Mouse (Mus musculus): ENCODE measurements at regions not wholly inside any gene's neighbourhood (a gene's known extent, or its start where the extent isn't known, plus 50 kb on each side); places are given as distances from the start of the nearest gene placed in this dataset.

- no peak for ATAC-seq (ENCODE audit: borderline replicate concordance, extremely low read depth, low FRiP score, low TSS enrichment)
Observed at GRCm38 (mm10) chr9:61550326-61550725, 178.2 kb downstream of the Tle3 start.

GRCm38 (mm10) chr9:61549692-61550241, 177.6 kb downstream of the Tle3 start:
- no peaks in the 10 kb centered on the region for H3K4me1 ChIP-seq
- H3K9ac ChIP-seq = no peak overlapping the region
- H3K27ac ChIP-seq = no peak overlapping the region
- no peaks in the 10 kb centered on the region for H3K9me3 ChIP-seq
- no peaks in the 10 kb centered on the region for H3K36me3 ChIP-seq
- 36% methylated on average over 5 of the region's 5 CpGs for WGBS
- no peaks in the 10 kb centered on the region; the same call in 1 of the 2 replicates for H3K27me3 ChIP-seq
- ATAC-seq (ENCODE audit: borderline replicate concordance, extremely low read depth, low FRiP score, low TSS enrichment) = no peak
- H3K4me2 ChIP-seq = no peak overlapping the region
- no peak overlapping the region for H3K4me3 ChIP-seq

More at GRCm38 (mm10) chr9:61550326-61550725, 178.2 kb downstream of the Tle3 start:
- Histone ChIP-seq H3K36me3 (no peaks in the 10 kb centered on the region), H3K9ac (no peak overlapping the region), H3K27ac (no peak overlapping the region), H3K4me3 (no peak overlapping the region), H3K9me3 (no peaks in the 10 kb centered on the region), H3K4me1 (no peaks in the 10 kb centered on the region), H3K4me2 (no peak overlapping the region), H3K27me3 (no peaks in the 10 kb centered on the region; the same call in 1 of the 2 replicates)
- 86% methylated on average over 3 of the region's 3 CpGs for WGBS

DNA sequence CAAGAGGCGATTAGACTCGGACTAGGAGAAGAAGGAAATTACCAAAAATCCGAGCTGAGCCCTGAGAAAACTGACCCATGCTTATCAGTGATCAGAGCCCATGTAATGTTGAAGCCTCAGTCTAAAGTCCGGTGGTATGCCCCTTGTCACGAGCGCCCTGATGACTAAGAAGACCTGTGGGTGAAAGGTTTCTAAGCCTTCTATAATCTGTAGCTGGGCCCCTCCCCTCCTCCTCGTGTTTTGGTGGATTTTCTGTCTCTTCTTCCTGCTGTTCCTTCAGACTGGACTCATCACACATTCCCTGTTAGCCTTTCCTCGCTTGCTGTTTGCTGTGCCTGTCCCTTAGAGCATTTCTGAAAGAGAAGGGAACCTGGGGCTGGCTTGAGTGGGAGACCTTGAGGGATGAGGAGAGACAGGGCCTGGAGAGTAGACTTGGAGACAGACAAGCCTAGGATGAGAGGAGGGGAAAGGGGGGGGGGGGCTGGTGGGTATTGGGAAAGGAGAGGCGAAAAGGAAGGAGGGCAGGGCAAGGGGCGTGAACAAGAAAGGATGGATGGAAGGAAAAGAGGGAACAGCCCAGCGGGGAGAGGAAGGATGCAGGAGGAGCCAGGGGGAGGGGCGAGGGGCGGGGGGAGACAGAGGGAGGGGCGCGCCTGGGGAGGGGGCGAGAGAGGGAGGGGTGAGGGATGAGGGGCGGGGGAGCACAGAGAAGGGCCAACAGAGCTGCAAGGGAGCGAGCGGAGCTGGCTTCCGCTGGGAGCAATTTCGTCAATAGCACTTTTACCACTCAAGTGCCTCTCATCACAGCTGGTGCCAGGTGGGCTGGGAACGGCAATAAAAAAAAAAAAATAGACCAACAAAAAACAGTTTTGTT, 165.4 kb downstream of the Tle3 start:
- Histone ChIP-seq H3K27ac (no peak overlapping the region), H3K9ac (no peak overlapping the region), H3K4me2 (no peak overlapping the region), H3K4me3 (no peak overlapping the region), H3K27me3 (no peaks in the 10 kb centered on the region), H3K4me1 (peaks cover 4% of the 10 kb centered on the region; the same call in 1 of the 2 replicates), H3K36me3 (no peaks in the 10 kb centered on the region), H3K9me3 (no peaks in the 10 kb centered on the region)
- no peak for ATAC-seq (ENCODE audit: borderline replicate concordance, extremely low read depth, low FRiP score, low TSS enrichment)
- WGBS = 10% methylated on average over 16 of the region's 22 CpGs

- Histone ChIP-seq H3K36me3 (no peaks in the 10 kb centered on the region), H3K4me1 (peaks cover 4% of the 10 kb centered on the region; the same call in 1 of the 2 replicates), H3K27me3 (no peaks in the 10 kb centered on the region), H3K9me3 (no peaks in the 10 kb centered on the region), H3K4me3 (no peak overlapping the region), H3K27ac (no peak overlapping the region), H3K4me2 (no peak overlapping the region), H3K9ac (no peak overlapping the region)
- ATAC-seq (ENCODE audit: borderline replicate concordance, extremely low read depth, low FRiP score, low TSS enrichment) = no peak
- 53% methylated on average over 9 of the region's 9 CpGs for WGBS
Observed at GRCm38 (mm10) chr9:61533237-61533636, 161.1 kb downstream of the Tle3 start.

GRCm38 (mm10) chr9:61530263-61531045, 158.3 kb downstream of the Tle3 start:
- Histone ChIP-seq H3K4me3 (no peak overlapping the region), H3K4me1 (no peaks in the 10 kb centered on the region), H3K4me2 (no peak overlapping the region), H3K27me3 (no peaks in the 10 kb centered on the region), H3K36me3 (no peaks in the 10 kb centered on the region), H3K9me3 (no peaks in the 10 kb centered on the region), H3K27ac (no peak overlapping the region), H3K9ac (no peak overlapping the region)
- ATAC-seq (ENCODE audit: borderline replicate concordance, extremely low read depth, low FRiP score, low TSS enrichment) = no peak
- WGBS = 71% methylated on average over 4 of the region's 4 CpGs

GRCm38 (mm10) chr9:61528286-61528865, 156.2 kb downstream of the Tle3 start:
- Histone ChIP-seq H3K36me3 (no peaks in the 10 kb centered on the region), H3K27ac (no peak overlapping the region), H3K9me3 (no peaks in the 10 kb centered on the region), H3K9ac (no peak overlapping the region), H3K27me3 (no peaks in the 10 kb centered on the region), H3K4me3 (no peak overlapping the region), H3K4me2 (no peak overlapping the region), H3K4me1 (no peaks in the 10 kb centered on the region)
- ATAC-seq (ENCODE audit: borderline replicate concordance, extremely low read depth, low FRiP score, low TSS enrichment) = no peak
- 66% methylated on average over 12 of the region's 12 CpGs for WGBS

- Histone ChIP-seq H3K27ac (no peak overlapping the region), H3K4me1 (no peaks in the 10 kb centered on the region), H3K4me3 (no peak overlapping the region), H3K36me3 (no peaks in the 10 kb centered on the region), H3K27me3 (no peaks in the 10 kb centered on the region), H3K9ac (no peak overlapping the region), H3K4me2 (no peak overlapping the region), H3K9me3 (0 out of 2 replicates have a peak, but pooled peaks cover 4% of the 10 kb centered on the region)
- no peak for ATAC-seq (ENCODE audit: borderline replicate concordance, extremely low read depth, low FRiP score, low TSS enrichment)
- WGBS = 59% methylated on average over 5 of the region's 5 CpGs
Observed at GRCm38 (mm10) chr9:61527491-61528056, 155.4 kb downstream of the Tle3 start.

DNA sequence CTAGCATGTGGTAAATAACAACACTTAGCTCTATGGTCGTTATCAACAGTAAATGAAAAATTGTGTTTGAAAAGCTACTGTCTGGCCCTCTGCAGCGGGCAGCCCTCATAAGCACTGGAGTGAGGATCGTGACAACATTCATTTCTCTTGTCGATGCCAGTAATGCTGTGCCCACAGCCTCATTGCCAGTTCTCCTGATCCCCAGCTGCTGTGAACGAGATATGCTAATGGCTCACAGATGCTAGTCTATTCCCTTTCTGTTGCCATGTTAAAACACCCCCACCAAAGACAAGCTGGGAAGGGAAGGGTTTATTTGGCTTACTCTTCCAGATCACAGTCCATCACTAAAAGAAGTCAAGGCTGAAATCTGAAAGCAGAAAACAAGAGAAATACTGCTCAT, 148.0 kb downstream of the Tle3 start:
- H3K36me3 ChIP-seq = no peaks in the 10 kb centered on the region
- no peak overlapping the region for H3K9ac ChIP-seq
- ATAC-seq (ENCODE audit: borderline replicate concordance, extremely low read depth, low FRiP score, low TSS enrichment) = no peak
- H3K9me3 ChIP-seq = 0 out of 2 replicates have a peak, but pooled peaks cover 4% of the 10 kb centered on the region
- 83% methylated on average over 5 of the region's 5 CpGs for WGBS
- H3K4me3 ChIP-seq = no peak overlapping the region
- no peaks in the 10 kb centered on the region for H3K27me3 ChIP-seq
- H3K27ac ChIP-seq = no peak overlapping the region
- H3K4me2 ChIP-seq = no peak overlapping the region
- no peaks in the 10 kb centered on the region for H3K4me1 ChIP-seq

DNA sequence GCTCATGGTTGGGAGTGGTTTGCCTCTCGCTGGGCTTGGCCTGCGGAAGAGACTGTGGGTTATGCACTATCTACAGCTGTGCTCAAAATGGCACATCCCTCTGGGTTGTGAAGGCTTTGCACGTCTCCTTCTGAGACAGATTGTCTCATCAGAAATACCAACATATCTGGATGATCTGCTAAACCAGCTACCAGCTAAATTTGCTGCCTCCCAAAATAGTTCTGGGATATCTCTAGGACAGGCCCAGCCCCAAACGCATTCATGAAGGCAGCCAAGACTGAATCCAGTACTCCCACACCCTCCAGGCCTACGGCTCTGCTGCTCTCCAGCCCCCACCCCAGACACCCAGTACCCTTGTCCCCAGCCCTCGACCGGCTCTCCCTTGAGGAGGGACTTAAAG, 145.7 kb downstream of the Tle3 start:
- Histone ChIP-seq H3K36me3 (no peaks in the 10 kb centered on the region), H3K9me3 (0 out of 2 replicates have a peak, but pooled peaks cover 3% of the 10 kb centered on the region), H3K27ac (no peak overlapping the region), H3K4me2 (no peak overlapping the region), H3K27me3 (no peaks in the 10 kb centered on the region), H3K4me1 (no peaks in the 10 kb centered on the region), H3K4me3 (no peak overlapping the region), H3K9ac (no peak overlapping the region)
- 84% methylated on average over 7 of the region's 7 CpGs for WGBS
- ATAC-seq (ENCODE audit: borderline replicate concordance, extremely low read depth, low FRiP score, low TSS enrichment) = no peak

GRCm38 (mm10) chr9:61511436-61511835, 139.3 kb downstream of the Tle3 start:
- ATAC-seq (ENCODE audit: borderline replicate concordance, extremely low read depth, low FRiP score, low TSS enrichment) = no peak
- Histone ChIP-seq H3K4me1 (peaks cover 6% of the 10 kb centered on the region; the same call in 1 of the 2 replicates), H3K4me2 (no peak overlapping the region), H3K9ac (no peak overlapping the region), H3K4me3 (no peak overlapping the region), H3K9me3 (no peaks in the 10 kb centered on the region), H3K27me3 (peaks cover 44% of the 10 kb centered on the region), H3K36me3 (no peaks in the 10 kb centered on the region), H3K27ac (no peak overlapping the region)

DNA sequence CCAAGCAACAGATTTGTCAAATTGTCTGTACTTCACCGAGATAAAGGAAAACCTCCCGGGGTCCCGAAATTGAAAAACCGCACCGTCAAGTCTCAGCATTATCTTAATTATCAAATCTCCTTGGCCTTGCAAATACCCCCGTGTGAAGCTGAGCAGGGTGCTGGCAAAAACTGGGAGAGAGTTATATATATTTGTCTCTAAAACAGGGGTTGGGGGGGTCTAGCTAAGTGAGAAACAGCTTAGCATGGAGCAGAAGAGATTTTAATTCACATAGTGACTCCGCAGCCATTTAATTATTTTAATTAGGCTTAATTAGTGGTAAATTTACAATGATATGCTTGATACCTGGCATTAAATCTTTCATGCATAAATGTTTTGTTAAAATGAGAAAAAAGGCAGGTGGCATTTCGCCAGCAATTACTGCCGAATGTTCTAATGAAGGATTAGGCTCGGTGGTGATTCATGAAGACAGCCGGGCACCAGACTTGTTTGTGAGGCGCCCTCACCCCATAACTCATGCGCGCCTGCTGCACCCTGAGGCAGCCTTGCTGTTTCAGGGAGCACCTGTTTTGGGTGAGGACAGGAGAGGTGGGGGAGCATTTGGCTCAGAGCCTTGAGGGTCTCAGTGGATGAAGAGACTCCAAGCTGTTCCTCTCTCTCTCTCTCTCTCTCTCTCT, 138.2 kb downstream of the Tle3 start:
- Histone ChIP-seq H3K27me3 (peaks cover 44% of the 10 kb centered on the region), H3K27ac (no peak overlapping the region), H3K4me1 (peaks cover 6% of the 10 kb centered on the region; the same call in 1 of the 2 replicates), H3K4me2 (no peak overlapping the region), H3K9ac (no peak overlapping the region), H3K9me3 (no peaks in the 10 kb centered on the region), H3K4me3 (no peak overlapping the region), H3K36me3 (no peaks in the 10 kb centered on the region)
- ATAC-seq (ENCODE audit: borderline replicate concordance, extremely low read depth, low FRiP score, low TSS enrichment) = no peak
- WGBS = 28% methylated on average over 14 of the region's 14 CpGs
